Comparison of ENCODE assay signal across 8 mouse cellular contexts in the genomic region with DNA sequence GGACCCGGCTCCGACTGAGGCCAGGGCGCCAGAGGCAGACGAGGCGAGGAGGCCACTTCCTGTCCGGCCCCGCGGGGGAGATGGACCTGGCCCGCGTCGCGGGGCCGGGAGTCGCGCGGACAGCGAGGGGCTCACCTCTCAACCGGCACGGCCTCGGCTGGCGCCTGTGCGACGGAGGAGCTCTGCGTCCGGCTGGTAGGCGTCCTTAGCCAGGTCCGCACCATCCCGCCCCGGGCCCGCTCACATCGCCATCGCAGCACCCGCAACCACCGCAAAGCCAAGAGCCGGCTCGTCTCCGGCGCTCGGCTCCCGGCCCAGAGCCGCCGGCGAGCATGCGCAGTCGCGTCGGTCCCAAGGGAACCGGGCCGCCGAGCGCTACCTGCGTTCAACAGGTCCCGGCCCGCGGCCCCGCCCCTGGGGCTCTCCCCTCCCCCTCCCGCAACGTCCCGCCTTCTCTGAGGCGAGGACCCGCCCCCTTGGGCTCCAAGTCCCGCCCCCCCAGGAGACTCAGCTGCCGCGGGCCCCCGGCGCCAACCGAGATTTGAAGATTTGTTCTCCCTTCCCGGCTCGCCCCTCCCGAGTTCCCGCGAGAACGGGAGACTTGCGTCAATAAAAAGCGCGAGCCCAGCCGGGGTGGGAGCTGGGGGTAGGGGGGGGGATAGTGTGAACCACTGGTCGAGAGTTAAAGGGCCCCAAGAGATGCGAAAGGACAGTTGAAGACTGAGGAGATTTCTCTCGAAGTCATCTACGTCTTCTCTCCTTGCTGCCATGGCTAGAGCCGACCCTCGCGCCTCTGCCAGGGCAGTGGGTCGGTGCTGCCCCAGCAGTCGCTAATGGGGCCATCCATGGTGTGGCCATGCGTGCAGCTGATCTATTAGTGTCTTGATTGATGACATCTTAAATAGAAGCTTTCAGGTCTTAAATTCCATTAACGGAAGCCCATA. TPM values are rescaled to one million over a fixed set of nuclear protein-coding genes. Genes with fewer than 3 reads are reported as not detected.
DNase-seq lines count a peak whose midpoint lies in the region; ATAC-seq and TF ChIP-seq lines count a peak whose summit lies in the region.

A gene (minus strand): TSS at position 416 of the 944 bp plus-strand sequence.

- no peaks in the 10 kb centered on the region for H3K4me1 ChIP-seq in forebrain, embryonic 14.5 days (ENCODE audit: control insufficient read depth, insufficient read depth, low read length)
- peaks cover 7% of the 10 kb centered on the region; the same call in 1 of the 2 replicates for H3K4me1 ChIP-seq in liver, embryonic 15.5 days (replicated peaks)
- H3K4me1 ChIP-seq in neural tube, embryonic 12.5 days: peaks cover 11% of the 10 kb centered on the region
- peaks cover 4% of the 10 kb centered on the region; the same call in 1 of the 2 replicates for H3K4me1 ChIP-seq in stomach, postnatal 0 days (replicated peaks; ENCODE audit: control insufficient read depth, insufficient read depth)

- no peaks in the 10 kb centered on the region for H3K9me3 ChIP-seq in forebrain, embryonic 14.5 days (replicated peaks; ENCODE audit: control insufficient read depth, low read length)
- H3K9me3 ChIP-seq in liver, embryonic 15.5 days (replicated peaks): no peaks in the 10 kb centered on the region
- no peaks in the 10 kb centered on the region for H3K9me3 ChIP-seq in neural tube, embryonic 12.5 days
- no peaks in the 10 kb centered on the region for H3K9me3 ChIP-seq in stomach, postnatal 0 days (ENCODE audit: control insufficient read depth, low read length)

- TF ChIP-seq EP300 in stomach, postnatal 0 days (optimal IDR thresholded peaks at IDR 0.05): peak; percentile 94

- DNase-seq in c-Kit-positive CD71-positive TER-119-positive erythroid progenitor cells, embryonic 14.5 days (ENCODE audit: low spot score): peak; percentile 16
- DNase-seq in forebrain, embryonic 14.5 days (ENCODE audit: low spot score): peak; percentile 97
- peak; percentile 94 to 97 for DNase-seq in heart, postnatal 10 days
- peak; percentile 98 to 99 for DNase-seq in kidney, postnatal 4 days
- peak; percentile 99 for DNase-seq in stomach, postnatal 0 days (ENCODE audit: low spot score)

- peak within 1 kb of the TSS; percentile 66 for H3K4me2 ChIP-seq in forebrain, embryonic 14.5 days (ENCODE audit: low read length)
- H3K4me2 ChIP-seq in liver, embryonic 15.5 days: peak within 1 kb of the TSS; percentile 66
- H3K4me2 ChIP-seq in neural tube, embryonic 12.5 days (replicated peaks): peak within 1 kb of the TSS; percentile 66
- H3K4me2 ChIP-seq in stomach, postnatal 0 days (replicated peaks; ENCODE audit: low read depth): peak within 1 kb of the TSS; percentile 78

- H3K36me3 ChIP-seq in forebrain, embryonic 14.5 days (ENCODE audit: control insufficient read depth, insufficient read depth, low read length): no peaks in the 10 kb centered on the region
- no peaks in the 10 kb centered on the region for H3K36me3 ChIP-seq in liver, embryonic 15.5 days (replicated peaks)
- H3K36me3 ChIP-seq in neural tube, embryonic 12.5 days: no peaks in the 10 kb centered on the region
- no peaks in the 10 kb centered on the region for H3K36me3 ChIP-seq in stomach, postnatal 0 days (ENCODE audit: control insufficient read depth, insufficient read depth, low read length)

- under 1% methylated on average over 59 of the region's 88 CpGs for WGBS in forebrain, embryonic 14.5 days
- under 1% methylated on average over 88 of the region's 88 CpGs for WGBS in liver, embryonic 15.5 days (ENCODE audit: insufficient replicate concordance)
- WGBS in neural tube, embryonic 12.5 days: 1% methylated on average over 63 of the region's 88 CpGs
- WGBS in stomach, postnatal 0 days: under 1% methylated on average over 77 of the region's 88 CpGs

- H3K27me3 ChIP-seq in forebrain, embryonic 14.5 days (replicated peaks; ENCODE audit: control insufficient read depth, insufficient read depth, low read length): no peaks in the 10 kb centered on the region
- H3K27me3 ChIP-seq in liver, embryonic 15.5 days: peaks cover 39% of the 10 kb centered on the region
- no peaks in the 10 kb centered on the region for H3K27me3 ChIP-seq in neural tube, embryonic 12.5 days (replicated peaks)
- no peaks in the 10 kb centered on the region for H3K27me3 ChIP-seq in stomach, postnatal 0 days (ENCODE audit: control insufficient read depth, insufficient read depth, low read length)

- ATAC-seq in CD4-positive, CD25-positive, alpha-beta regulatory T cell, adult 4 months: peak; percentile 62
- peak; percentile 93 for ATAC-seq in forebrain, embryonic 14.5 days
- peak; percentile 75 for ATAC-seq in liver, embryonic 15.5 days (ENCODE audit: insufficient read depth)
- ATAC-seq in neural tube, embryonic 12.5 days (ENCODE audit: low FRiP score, low read depth): peak; percentile 92
- peak; percentile 96 for ATAC-seq in stomach, postnatal 0 days (ENCODE audit: low FRiP score, low TSS enrichment)

- peak within 1 kb of the TSS; percentile 93 for H3K9ac ChIP-seq in forebrain, embryonic 14.5 days (ENCODE audit: low read length)
- peak within 1 kb of the TSS; percentile 45 for H3K9ac ChIP-seq in liver, embryonic 15.5 days
- H3K9ac ChIP-seq in neural tube, embryonic 12.5 days: peak within 1 kb of the TSS; percentile 92
- peak within 1 kb of the TSS; percentile 94 for H3K9ac ChIP-seq in stomach, postnatal 0 days (ENCODE audit: low read length)

- H3K4me3 ChIP-seq in forebrain, embryonic 14.5 days (ENCODE audit: low read depth, low read length): peak within 1 kb of the TSS; percentile 89
- H3K4me3 ChIP-seq in liver, embryonic 15.5 days (replicated peaks): peak within 1 kb of the TSS; percentile 62
- peak within 1 kb of the TSS; percentile 92 for H3K4me3 ChIP-seq in neural tube, embryonic 12.5 days
- H3K4me3 ChIP-seq in stomach, postnatal 0 days (ENCODE audit: low read depth, low read length): peak within 1 kb of the TSS; percentile 92

- intact Hi-C loops in heart, postnatal 10 days (cut with DNase I): loop anchor here (5.0 kb wide), 2 partner anchors 93 to 178 kb away; a partner anchor contains a TSS

- peak within 1 kb of the TSS; percentile 72 for H3K27ac ChIP-seq in forebrain, embryonic 14.5 days (ENCODE audit: low read depth, low read length)
- peak within 1 kb of the TSS; percentile 61; the same call in 1 of the 2 replicates for H3K27ac ChIP-seq in liver, embryonic 15.5 days (replicated peaks)
- H3K27ac ChIP-seq in neural tube, embryonic 12.5 days: peak within 1 kb of the TSS; percentile 51
- H3K27ac ChIP-seq in stomach, postnatal 0 days (replicated peaks): peak within 1 kb of the TSS; percentile 84

- no peak for TF ChIP-seq CTCF in stomach, postnatal 0 days (IDR thresholded peaks at IDR 0.05; ENCODE audit: low read depth)

RNA-seq across cellular contexts. Expression of the gene that starts here (rescaled TPM):
- polyA plus RNA-seq in CD4-positive, CD25-positive, alpha-beta regulatory T cell, adult 4 months (2017; shearing (Covaris generic)): under 1 TPM in 1 of 2 experiments, not detected in 1; 0.28 TPM
- 28.6 and 30.5 TPM in 2 replicates for polyA plus RNA-seq in forebrain, embryonic 14.5 days (2014; fragmentation: Nextera tagmentation; extraction: Ambion mirVana)
- total RNA-seq in heart, postnatal 10 days (2021): 10 to 100 TPM; 31.0 to 34.4 TPM
- polyA plus RNA-seq in liver, embryonic 15.5 days (2015; fragmentation: Nextera tagmentation; extraction: Ambion mirVana): 4.3 and 5.1 TPM in 2 replicates
- 42.9 and 49.3 TPM in 2 replicates for polyA plus RNA-seq in neural tube, embryonic 12.5 days (2016; fragmentation: Nextera tagmentation; extraction: Ambion mirVana)
- 17.6 and 20.5 TPM in 2 replicates for polyA plus RNA-seq in stomach, postnatal 0 days (2015; fragmentation: Nextera tagmentation; extraction: Ambion mirVana)

Comparison
In these comparisons a context has a peak if more than half of its experiments do, and no peak if none do; other contexts are left out.
1. Peak in every context shown above with its lines: DNase-seq, ATAC-seq, H3K4me3 ChIP-seq and H3K27ac ChIP-seq.
2. Peak in ATAC-seq in CD4-positive, CD25-positive, alpha-beta regulatory T cell, adult 4 months; RNA of the gene not detected or under 1 TPM.
3. DNase-seq: peak in every context shown above with its lines; median percentile 99 in stomach, postnatal 0 days; 98 in kidney, postnatal 4 days; 97 in forebrain, embryonic 14.5 days; 96 in heart, postnatal 10 days; 16 in c-Kit-positive CD71-positive TER-119-positive erythroid progenitor cells, embryonic 14.5 days.